Mouse (Mus musculus): ENCODE results near the gene Acot7. TPM values are rescaled to one million over a fixed set of nuclear protein-coding genes. Genes with fewer than 3 reads are reported as not detected.

Acot7 gene
- polyA plus RNA-seq, 1 experiment: not detected

DNA sequence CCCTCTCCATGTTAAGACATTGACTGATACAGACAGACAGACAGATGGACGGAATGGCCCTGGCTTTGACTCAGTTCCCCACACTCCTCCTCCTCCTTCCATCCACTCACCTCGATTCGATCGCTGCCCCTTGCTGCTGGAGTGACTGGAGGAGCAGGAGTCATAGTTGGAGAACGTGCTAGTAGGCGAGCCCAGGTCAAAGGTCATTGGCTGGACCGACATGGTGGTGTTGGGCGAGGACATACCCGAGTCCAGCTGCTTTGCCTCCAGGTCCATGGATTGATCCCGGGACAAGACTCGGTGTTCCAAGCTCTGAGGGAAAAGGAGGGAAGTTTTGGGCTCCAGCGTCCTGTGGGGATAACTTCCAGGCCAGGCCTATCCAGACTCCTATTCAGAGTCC, 42.6 kb upstream of the Acot7 start:
- Histone ChIP-seq H3K4me1 (ENCODE audit: control insufficient read depth, insufficient read depth, low read length) (peaks cover 25% of the 10 kb centered on the region), H3K4me3 (ENCODE audit: insufficient read depth, low read depth, low read length) (no peak overlapping the region), H3K27ac (ENCODE audit: insufficient read depth, low read depth, low read length) (no peak overlapping the region)
- 92% methylated on average over 12 of the region's 12 CpGs for WGBS
- TF ChIP-seq CTCF (IDR thresholded peaks at IDR 0.05; ENCODE audit: insufficient read depth, low read depth, low read length) (no peak), POLR2A (IDR thresholded peaks at IDR 0.05; ENCODE audit: insufficient read depth, low read depth, low read length) (no peak)

DNA sequence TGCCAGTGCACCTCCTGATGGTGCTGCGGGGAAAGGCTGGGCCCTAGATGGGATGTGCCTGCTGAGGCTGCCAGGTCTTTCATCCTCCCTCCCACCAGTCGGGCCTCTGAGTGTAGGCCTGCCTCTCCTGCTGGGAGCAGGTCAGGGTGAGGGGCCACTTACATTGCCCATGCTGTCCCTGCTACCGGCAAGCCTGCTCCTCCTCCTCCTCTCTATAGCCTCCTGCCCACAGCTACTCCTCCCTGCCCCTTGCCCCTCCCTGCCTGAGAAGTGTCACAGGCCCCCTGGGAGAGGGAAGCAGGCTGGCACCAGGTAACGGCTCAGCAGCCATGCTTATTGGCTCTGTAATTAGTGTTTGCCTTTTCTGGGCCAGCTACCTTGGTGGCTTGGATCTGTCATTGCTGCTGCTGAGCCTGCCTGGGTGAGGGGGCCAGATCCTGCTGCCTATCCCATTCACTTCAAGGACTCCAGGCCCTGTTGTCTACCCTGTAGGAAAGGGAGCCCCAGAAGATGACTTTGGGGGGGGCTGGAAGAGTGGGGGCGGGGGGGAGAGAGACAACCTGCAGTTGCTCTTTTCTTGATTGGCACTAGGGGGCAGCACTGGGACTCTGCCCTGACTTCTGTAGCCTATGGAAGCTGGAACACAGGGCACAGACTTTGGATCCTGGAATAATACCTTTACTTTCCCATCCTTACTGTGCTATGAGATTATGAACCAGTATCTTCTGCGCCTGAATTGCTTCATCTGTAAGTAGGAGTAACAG, 41.6 kb upstream of the Acot7 start:
- TF ChIP-seq POLR2A (IDR thresholded peaks at IDR 0.05; ENCODE audit: insufficient read depth, low read depth, low read length) (no peak), CTCF (IDR thresholded peaks at IDR 0.05; ENCODE audit: insufficient read depth, low read depth, low read length) (no peak)
- 49% methylated on average over 6 of the region's 6 CpGs for WGBS
- no peak overlapping the region for H3K4me3 ChIP-seq (ENCODE audit: insufficient read depth, low read depth, low read length)

DNA sequence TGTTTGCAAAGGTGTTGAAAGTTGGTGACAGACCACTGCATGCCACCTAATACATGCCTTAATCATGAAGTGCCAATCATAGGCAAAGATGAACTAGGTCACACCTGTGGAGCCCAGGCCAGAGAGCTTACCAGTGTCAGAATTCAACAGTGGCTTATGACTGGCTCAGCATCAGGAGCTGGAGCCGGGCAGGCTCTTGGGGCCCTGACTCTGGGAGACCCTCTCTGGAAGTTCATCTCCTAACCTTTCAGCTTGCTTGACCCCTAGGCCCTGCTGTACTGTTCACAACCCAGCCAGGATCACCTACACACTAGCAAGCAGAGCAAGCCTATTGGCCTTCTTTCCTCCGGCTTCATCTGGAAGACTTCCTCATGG, 41.1 kb upstream of the Acot7 start:
- no peak for TF ChIP-seq POLR2A (IDR thresholded peaks at IDR 0.05; ENCODE audit: insufficient read depth, low read depth, low read length)
- no peak for TF ChIP-seq CTCF (IDR thresholded peaks at IDR 0.05; ENCODE audit: insufficient read depth, low read depth, low read length)
- 96% methylated on average over 2 of the region's 2 CpGs for WGBS
- peaks cover 11% of the 10 kb centered on the region for H3K4me1 ChIP-seq (ENCODE audit: control insufficient read depth, insufficient read depth, low read length)
- H3K27ac ChIP-seq (ENCODE audit: insufficient read depth, low read depth, low read length): no peak overlapping the region
- no peak overlapping the region for H3K4me3 ChIP-seq (ENCODE audit: insufficient read depth, low read depth, low read length)

More for the DNA sequence above, 41.6 kb upstream of the Acot7 start:
- no peak overlapping the region for H3K27ac ChIP-seq (ENCODE audit: insufficient read depth, low read depth, low read length)
- peaks cover 17% of the 10 kb centered on the region for H3K4me1 ChIP-seq (ENCODE audit: control insufficient read depth, insufficient read depth, low read length)

DNA sequence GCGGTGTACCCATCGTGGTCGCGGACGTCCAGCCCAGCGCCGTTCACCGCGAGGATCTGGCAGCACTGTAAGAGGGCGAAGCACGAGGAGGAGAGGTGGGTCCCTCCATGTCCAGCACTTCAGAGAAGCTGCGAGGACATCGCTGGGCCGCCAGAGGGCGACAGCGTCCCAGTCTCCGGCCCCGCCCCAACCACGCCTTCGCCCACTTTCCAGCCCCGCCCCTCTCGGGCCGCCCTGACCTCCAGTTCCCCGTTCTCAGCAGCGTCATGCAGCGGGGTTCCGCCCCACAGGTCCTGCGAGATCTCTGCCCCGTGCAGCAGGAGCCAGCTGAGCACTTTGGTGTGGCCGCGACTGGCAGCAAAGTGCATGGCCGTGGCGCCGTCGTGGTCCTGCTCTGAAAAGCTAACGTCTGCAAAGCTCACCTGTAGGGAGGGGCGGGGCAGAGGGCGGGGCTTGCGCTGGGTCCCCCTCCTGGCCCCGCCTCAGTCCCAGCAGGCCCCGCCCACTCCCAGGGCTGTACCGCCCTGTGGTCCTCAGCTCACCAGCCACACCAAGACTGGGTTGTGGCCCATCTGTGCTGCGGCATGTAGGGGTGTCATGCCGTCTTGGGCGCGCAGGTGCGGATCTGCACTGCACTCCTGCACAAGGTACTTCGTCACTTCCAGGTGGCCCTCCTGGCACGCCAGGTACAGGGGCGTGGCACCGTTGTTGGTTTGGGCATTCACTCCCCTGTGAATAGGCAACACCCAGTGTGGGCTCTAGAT, 39.3 kb upstream of the Acot7 start:
- 3% methylated on average over 51 of the region's 51 CpGs for WGBS
- TF ChIP-seq CTCF (IDR thresholded peaks at IDR 0.05; ENCODE audit: insufficient read depth, low read depth, low read length) (peak; percentile 73), POLR2A (IDR thresholded peaks at IDR 0.05; ENCODE audit: insufficient read depth, low read depth, low read length) (no peak)
- peaks cover 9% of the 10 kb centered on the region for H3K4me1 ChIP-seq (ENCODE audit: control insufficient read depth, insufficient read depth, low read length)
- peak overlapping the region; percentile 37 for H3K4me3 ChIP-seq (ENCODE audit: insufficient read depth, low read depth, low read length)
- H3K27ac ChIP-seq (ENCODE audit: insufficient read depth, low read depth, low read length): no peak overlapping the region

DNA sequence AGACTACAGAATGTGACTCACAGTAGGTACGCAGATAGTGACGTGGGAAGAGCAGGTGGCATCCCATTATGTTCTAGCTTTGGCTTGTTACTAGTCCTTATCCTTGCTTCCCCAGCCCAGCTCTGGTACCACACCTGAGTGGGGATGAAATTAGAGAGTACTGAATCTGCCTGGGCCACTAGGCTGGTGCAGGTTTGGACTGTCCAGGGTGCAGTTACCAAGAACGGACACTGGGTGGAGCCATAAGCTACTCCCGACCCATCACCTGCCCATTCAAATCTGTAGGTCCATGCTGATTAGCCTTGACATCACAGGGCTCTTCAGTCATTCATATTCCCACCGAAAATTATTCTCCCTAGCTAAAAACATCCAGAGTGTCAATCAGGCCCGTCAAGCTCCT, 37.5 kb upstream of the Acot7 start:
- Histone ChIP-seq H3K27ac (ENCODE audit: insufficient read depth, low read depth, low read length) (no peak overlapping the region), H3K4me3 (ENCODE audit: insufficient read depth, low read depth, low read length) (no peak overlapping the region), H3K4me1 (ENCODE audit: control insufficient read depth, insufficient read depth, low read length) (peaks cover 9% of the 10 kb centered on the region)
- TF ChIP-seq CTCF (IDR thresholded peaks at IDR 0.05; ENCODE audit: insufficient read depth, low read depth, low read length) (no peak), POLR2A (IDR thresholded peaks at IDR 0.05; ENCODE audit: insufficient read depth, low read depth, low read length) (no peak)
- WGBS: 37% methylated on average over 6 of the region's 6 CpGs

DNA sequence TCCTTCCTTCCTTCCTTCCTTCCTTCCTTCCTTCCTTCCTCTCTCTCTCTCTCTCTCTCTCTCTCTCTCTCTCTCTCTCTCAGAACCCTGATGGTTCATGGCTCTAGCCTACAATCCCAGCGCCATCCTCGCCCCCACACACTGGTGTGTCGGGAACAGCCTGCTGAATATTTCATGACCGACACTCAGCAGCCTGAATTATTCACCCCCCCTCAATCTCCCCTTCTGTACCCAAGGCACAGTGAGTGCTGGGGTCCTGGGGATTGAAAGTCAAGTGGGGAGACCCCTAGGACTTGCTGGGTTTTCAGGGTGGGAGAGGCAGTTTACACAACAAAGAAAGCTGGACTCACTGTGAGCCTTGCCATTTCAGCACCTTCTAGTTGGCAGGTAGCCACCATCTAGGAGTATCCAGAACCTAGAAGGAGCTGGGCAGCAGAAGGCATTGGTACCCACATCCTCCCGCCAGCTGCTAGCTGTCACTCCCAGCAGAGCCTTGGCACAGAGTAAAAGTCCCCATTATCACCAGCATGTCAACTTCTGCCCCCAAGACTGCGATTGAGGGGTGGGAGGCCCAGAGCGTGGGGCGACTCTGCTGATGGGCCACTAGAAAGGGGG, 36.3 kb upstream of the Acot7 start:
- TF ChIP-seq POLR2A (IDR thresholded peaks at IDR 0.05; ENCODE audit: insufficient read depth, low read depth, low read length): no peak
- TF ChIP-seq CTCF (IDR thresholded peaks at IDR 0.05; ENCODE audit: insufficient read depth, low read depth, low read length): no peak
- H3K4me1 ChIP-seq (ENCODE audit: control insufficient read depth, insufficient read depth, low read length): peaks cover 9% of the 10 kb centered on the region
- H3K4me3 ChIP-seq (ENCODE audit: insufficient read depth, low read depth, low read length): no peak overlapping the region
- 55% methylated on average over 8 of the region's 8 CpGs for WGBS
- H3K27ac ChIP-seq (ENCODE audit: insufficient read depth, low read depth, low read length): no peak overlapping the region

DNA sequence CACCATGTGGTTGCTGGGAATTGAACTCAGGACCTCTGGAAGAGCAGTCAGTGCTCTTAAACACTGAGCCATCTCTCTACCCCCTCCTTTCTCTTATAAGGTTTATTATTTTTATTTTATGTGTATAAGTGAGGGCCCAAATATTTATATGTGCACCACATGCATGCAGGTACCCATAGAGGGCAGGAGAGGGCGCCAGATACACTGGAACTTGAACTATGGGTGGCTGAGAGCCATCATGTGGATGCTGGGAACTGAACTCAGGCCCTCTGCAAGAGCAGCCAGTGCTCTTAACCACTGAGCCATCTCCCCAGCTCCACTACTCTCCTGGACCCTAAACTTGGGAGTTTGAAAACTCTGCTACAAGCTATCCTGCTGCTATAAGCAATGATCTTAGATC, 34.3 kb upstream of the Acot7 start:
- peaks cover 5% of the 10 kb centered on the region for H3K4me1 ChIP-seq (ENCODE audit: control insufficient read depth, insufficient read depth, low read length)
- TF ChIP-seq POLR2A (IDR thresholded peaks at IDR 0.05; ENCODE audit: insufficient read depth, low read depth, low read length) (no peak), CTCF (IDR thresholded peaks at IDR 0.05; ENCODE audit: insufficient read depth, low read depth, low read length) (no peak)
- no peak overlapping the region for H3K4me3 ChIP-seq (ENCODE audit: insufficient read depth, low read depth, low read length)
- no peak overlapping the region for H3K27ac ChIP-seq (ENCODE audit: insufficient read depth, low read depth, low read length)
- WGBS: 72% methylated on average over 1 of the region's 1 CpGs

DNA sequence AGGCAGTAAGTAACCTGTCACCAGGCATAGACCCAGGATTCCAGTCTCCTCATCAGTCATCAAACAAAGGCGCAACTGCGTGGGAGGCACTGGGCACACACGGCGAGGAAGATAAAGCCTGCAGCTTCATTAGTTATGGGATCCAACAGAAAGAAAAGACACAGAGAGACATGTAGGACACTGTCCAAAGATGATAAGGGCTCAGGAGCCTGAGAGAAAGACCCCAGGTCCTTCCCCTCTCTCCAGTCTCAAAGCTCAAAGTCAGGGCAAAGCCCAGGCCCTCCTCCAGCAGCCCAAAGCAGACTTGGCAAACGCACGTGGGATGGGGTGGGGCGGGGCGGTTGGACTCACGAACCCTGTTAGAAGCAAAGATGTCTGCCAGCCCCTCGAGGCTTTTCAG, 32.5 kb upstream of the Acot7 start:
- no peak for TF ChIP-seq POLR2A (IDR thresholded peaks at IDR 0.05; ENCODE audit: insufficient read depth, low read depth, low read length)
- TF ChIP-seq CTCF (IDR thresholded peaks at IDR 0.05; ENCODE audit: insufficient read depth, low read depth, low read length): no peak
- Histone ChIP-seq H3K4me3 (ENCODE audit: insufficient read depth, low read depth, low read length) (no peak overlapping the region), H3K27ac (ENCODE audit: insufficient read depth, low read depth, low read length) (no peak overlapping the region), H3K4me1 (ENCODE audit: control insufficient read depth, insufficient read depth, low read length) (no peaks in the 10 kb centered on the region)
- 74% methylated on average over 10 of the region's 10 CpGs for WGBS
